Mouse (Mus musculus): Measurements from ENCODE around the gene Gp1bb.

Gene Gp1bb

DNA sequence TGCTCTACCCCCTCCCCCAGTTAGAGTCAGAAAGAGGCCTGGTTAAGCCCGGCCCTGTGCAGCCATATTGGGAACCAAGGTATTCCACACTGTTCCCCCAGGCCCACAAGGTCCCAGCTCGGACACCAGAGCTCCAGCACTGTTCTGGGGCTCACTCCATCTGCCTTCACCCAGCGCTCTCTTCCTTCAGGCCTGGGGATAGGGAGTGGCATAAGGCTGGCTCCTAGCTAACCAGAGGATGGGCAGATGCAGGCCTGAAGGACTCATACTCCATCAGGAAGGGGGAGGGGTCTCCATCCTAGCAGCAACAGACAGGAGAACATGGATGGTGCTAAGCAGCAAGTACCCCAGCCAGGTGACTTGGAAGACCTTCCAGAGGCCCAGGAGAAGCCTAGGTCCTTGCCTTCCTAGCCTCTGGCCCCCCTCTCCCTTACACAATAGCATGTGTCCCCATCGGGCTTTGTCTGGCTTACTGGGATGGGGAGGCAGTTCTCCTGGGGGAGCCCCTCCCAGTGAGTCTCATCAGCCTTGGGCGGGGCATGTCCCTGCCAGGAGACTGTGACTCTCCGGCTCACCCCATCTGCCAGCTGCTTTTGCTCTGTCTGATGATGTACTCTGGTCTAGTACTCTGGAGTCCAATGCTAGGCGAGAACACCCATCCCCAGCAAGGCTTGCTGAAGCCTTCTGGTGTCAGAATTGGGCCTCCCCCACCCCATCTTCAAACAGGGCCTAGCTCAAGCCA, 6.2 kb upstream of the Gp1bb start:
- DNase-seq: no peak

DNA sequence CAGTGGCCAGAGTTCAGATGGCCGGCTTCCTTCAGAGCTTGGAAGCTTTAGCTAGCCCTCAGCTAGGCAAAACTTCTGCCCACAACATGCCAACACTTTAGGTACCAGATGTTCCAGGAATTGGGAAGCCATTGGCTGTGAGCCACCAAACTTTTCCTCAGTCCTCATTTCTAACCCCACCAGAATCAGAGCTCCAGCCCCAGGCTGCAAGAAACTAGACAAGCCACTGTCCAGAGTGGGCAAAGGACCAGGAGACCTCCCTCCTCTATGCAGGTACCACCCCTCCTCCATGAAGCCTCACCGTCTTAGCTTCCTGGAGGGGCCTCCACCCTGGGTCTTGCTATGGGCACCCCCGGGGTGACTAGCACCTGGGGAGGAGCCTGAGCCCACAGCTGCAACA, 5.0 kb upstream of the Gp1bb start:
- DNase-seq: no peak

DNA sequence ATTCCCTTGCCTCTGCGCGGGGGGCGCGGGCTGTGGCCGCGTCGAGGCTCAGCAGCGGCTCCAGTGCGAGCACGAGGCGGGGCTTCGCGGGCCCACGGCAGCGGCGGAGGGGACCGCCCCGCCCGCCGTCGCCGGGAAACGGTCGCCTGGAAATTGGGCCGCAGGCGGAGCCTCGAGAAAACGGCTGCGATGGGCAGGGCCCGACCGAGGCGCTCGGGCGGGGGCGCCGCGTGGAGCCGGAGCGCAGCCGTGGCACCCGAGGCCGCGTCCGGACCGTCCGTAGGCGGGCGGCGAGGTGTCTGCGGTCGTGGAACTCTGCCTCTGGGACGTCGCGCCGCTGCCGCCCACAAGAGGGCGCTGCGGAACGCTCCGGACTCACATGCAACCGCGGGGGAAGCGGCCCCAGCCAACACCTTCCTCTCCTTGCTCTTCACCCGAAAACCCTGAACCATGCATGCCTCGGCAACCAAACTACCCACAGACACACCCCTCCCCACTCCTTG, 4.2 kb upstream of the Gp1bb start, which contains the start of gene Gm49601:
Gene Gm49601 (minus strand): TSS at position 52 of the 503 bp plus-strand sequence.
- DNase-seq: peak; percentile 79 to 88

DNA sequence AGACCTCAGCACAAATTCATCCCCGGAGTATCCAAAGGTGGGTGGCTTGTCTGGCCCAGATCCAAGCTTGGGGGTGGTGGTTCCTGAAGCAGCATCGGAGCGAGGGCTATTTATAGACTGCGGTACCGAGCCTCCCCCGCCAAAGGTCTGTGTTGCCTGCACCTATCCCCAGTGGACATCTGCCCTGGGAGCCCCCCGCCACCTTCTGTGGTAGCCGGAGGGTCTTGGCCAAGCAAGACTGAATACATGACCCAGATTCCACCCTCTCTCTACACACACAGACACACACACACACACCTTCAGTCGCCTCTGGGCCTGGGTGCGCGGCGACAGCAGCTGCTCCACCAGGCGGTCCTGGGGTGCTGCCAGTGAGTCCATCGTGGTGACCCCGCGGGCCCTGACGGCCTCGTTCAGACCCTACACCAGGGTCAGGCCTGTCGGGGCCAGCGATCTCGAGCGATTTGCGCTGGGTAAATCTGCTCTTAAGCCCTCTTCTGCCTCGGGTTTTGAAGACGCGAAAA, 3.6 kb upstream of the Gp1bb start:
- peak in 1 of 2 experiments; percentile 37 for DNase-seq

DNA sequence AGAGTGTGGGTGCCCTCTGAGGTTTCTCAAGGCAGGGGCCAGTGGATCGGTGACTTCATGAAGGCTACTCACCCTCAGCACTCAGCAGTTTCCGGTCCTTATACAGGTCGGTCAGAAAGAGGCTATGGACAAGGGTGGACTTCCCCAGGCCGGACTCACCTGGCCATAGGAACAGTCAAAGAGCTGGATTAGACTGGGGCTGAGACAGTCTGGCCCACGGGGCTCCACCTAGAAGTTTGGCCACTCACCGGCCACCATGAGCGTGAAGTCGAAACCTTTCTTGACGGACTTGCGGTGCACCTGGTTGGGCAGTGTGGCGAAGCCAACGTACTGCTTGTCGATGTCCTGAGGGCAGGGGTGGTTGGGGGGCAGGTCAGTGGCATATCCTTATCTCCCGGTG, 2.9 kb upstream of the Gp1bb start:
- no peak for DNase-seq

DNA sequence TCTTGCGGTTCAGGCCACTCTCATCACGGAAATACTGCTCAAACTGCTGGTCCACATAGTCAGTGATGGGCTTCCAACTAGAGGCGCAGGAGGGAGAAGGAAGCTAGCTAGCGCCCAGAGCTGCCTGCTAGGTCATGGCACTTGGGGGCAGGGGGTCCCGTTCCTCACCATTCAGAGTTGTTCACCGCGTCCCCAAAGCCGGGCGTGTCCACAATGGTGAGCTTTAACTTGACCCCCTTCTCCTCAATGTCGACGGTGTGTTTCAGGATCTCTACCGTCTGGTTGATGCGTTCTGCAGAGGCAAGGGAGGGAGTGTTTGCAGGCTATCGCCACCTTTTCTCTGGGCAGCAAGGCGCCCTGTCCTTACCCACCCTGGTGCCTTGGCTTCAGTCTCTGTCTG, 2.4 kb upstream of the Gp1bb start:
- DNase-seq: no peak

DNA sequence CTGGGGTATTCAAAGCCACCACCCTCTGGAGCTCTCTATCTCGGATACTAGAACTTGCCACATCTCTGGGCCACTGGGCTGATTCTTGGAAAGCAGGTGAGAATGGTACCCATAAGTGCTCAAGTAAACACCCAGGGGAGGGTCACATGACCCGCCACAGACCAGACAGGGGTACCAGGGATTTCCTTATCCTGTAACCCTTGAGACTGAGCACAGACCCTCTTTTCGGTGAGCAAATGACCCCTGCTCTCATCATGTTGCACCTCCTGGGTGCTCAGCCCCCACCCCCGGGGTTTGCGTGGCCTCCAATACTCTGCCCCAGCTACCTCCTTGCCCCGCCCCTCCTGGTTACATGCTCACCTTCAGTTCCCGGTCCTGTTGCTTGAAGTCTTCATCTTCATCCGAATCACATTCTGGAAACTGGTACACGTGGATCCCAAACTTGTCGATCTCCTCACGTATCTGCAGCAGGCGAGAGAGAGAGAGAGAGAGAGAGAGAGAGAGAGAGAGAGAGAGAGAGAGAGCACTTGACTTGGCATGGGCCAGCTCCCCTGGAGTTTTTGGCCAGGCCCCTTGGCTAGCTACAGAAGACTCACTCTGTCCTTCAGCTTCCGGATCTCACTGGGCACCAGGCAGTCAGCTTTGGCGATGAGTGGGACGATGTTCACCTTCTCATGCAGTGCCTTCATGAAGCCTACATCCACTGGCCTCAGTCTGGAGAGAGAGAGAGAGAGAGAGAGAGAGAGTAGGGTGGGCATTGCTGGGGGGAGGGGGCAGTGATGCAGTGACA, 1.7 kb upstream of the Gp1bb start:
- DNase-seq: no peak

DNA sequence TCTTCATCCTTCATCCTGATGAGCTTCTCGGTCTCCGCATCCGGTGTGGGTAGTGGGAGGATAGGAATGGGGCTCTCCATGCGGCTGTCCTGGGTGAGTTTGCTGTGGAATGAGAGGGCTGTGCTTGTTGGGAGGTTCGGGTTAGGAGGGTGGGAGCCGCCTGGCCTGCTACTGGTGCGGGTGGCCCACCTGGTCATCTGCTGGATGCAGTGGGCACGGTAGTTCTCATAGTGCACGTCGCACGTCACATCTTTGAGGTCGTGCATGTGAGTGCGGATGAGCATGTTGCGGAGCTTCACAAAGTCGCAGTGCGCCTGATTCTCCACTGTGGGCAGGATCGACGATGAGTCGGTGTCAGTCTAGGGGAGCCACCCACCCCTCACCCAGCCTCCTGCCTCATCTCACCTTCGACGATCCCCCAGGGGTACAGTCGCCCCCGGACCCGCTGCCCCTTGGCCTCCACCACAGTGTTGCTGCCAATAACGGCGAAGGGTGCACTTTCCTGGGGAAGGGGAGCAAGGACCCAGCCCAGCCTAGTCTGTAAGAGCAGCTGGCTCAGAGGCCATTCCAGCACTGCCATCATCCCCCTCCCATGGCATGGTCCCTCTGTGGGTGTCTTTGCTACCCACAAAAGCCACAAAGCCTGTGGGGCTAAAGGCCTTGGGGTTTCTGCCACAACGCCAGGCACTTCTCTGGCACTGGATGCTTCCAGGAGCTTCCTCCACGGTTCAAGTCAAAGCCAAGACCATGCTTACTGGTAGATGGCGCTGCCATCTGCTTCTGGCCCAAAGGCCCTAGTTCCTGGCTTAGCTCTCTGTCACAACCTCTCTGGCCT, 930 bp upstream of the Gp1bb start:
- no peak for DNase-seq

DNA sequence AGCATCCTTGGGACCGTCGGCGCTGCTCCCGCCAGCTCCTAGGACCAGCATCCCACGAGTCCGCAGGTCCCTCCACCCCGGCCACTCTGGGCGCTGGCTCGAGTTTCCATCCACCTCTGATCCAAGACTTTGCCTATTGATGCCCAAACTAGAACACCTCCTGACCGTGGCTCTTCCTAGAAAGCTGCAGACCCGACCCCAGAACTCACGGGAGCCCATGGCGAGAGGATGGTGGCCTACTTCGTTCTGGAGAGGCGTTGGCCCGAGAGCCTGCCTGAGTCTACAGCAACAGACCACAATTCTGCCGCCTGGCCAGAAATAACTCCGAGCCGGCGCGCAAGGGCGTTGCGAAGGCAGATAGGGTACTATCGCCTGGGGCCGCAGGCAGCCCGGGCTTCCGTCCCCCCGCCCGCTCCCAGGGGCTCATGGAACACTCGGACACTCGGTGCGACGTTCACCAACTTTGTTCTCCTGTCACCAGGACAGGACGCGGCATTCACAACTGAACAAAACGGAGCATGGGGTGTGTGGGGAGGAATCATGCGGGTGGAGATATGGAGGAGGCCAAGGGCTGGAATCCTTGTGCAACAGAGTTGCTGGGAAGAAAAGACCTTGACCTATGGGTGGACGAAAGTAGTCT, 721 bp downstream of the Gp1bb start:
- DNase-seq: no peak

DNA sequence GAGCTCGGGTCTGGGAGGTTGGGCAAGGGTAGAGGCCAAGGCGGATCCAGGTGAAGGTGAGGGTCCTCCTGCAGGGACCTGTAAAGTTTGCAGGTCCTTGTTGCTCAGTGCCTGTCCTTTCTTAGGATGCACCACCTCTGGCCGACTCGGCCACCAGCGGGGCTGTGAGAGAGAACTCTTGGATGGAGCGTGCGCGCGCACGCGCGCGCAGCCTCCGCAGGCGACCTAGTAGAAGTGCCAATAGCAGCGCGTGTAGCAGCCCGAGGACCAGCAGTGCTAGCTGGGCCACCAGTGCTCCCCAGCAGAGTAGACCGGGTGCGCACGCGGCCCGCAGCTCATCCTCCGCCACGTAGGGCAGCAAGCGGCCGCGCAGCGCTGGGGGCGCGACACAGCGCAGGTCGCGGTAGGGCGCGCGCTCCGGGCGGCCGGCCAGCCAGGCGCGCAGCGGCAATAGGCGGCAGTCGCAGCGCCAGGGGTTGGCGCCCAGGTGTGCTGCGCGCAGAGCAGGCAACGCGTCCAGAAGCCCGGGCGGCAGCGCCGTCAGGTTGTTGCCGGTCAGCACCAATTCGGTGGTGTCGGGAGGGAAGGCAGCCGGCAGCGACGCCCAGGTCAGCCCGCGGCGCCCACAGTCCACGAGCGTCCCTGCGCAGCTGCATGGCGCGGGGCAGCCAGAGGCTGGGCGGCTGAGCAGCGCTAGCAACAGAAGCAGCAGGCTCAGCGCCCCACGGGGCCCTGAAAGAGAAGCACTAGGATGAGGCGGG, 1.4 kb downstream of the Gp1bb start:
- peak; percentile 8 to 40 for DNase-seq

DNA sequence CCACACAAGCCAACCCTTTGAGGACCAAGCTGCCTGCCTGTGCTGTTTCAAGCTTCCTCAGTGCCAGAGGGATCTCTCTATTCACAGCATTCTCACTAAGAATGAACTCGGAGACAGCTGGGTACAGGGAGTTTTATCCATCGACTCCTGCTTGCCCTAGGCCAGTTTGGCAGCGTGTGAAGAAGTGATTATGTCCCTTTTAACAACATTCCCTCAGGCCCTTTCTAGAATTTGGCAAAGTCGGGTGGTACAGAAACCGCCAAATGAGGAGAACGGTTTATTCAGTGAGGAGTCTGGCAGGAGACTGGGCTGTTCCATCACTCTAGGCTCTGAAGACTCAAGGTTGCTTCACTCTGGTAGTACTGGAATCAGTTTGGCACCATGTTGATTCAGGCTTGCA, 2.0 kb downstream of the Gp1bb start:
- no peak for DNase-seq

DNA sequence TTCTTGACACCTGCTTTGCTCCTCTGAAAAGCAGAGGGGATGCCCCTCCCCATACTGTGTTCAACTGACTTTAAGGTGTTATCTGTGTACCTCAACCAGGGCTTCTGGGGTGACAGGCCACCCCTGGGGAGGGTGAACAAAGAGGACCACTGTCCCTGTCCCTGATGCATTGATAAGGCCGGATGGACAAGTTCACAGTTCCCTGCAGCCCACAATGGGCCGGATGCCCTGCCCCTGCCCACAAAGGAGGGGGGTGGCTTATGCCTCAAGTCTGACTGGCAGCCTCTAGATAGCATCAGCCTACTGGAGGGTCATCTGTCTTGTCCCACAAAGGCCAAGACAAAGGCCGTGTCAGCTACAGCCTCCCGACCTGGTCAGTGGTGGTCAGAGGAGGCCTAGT, 3.1 kb downstream of the Gp1bb start:
- DNase-seq: no peak

DNA sequence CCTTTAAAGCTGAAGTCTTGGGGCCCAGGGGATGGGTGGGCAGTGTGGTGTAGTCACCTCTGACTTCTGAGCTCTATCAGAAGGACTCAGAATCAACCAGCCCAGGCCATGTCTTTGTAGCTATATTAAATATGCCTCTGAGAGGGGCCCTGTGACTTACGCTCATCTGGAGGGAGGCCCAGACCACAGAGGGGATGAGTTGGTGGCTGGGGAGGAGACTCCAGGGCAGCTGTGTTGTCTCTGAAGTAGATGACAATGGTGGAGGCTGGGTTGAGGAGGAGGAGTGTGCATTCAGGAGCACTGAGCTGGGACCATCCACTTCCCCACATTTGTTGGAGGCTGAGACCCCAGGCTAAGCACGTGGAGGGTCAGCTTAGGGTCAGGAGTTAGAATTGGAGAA, 3.9 kb downstream of the Gp1bb start:
- no peak for DNase-seq

DNA sequence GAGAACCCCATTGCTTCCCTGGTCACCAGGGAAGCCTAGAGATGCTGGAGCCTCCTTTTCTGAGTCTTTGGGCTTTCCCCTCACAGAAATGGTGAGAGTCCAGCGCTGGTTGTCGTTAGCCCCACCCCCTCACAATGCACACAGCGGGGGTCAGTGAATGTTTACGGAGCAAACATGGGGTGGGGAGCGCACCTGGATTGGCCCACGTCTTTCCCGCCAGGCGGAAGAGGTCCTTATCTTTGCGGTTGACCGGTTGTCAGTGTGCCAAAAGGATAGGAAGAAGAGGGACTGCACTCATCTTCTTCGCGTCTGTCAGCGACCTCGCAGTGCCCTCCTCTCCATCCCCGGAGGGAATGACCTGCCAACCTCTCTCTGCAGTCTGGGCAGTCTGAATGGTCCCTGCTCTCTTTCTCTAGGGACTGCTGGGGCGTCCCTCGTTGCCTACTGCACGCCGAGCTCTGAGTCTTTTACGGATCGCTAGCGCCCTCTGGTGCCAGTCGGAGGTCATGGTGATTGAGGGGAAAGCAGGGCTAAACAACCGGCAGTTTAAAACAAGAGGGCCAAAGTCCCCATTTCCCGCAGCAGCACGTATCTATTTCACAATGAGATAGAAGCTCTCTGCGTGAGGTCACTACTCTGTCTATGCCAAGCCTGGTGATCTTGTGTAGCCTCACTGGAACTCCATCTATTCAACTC, 4.7 kb downstream of the Gp1bb start:
- peak; percentile 81 to 93 for DNase-seq

DNA sequence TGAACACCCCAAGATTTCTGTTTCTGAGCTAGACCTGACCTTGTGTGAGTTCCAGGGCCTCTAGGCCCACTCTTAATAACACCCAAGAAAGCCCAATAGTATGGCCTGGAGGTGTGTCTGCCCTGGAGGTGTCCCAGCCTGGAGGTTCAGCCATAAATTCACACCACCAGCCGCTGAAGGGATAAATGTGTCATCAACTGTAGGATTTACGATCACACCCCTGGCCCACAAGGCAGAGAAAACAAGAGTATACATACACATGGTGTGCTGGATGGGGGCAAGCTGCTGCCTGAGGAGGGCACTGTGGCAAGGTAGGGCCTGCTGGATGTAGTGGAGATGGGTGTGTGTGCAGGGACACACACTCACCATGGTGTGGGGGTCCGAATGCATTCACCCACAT, 8.9 kb downstream of the Gp1bb start:
- DNase-seq: no peak

DNA sequence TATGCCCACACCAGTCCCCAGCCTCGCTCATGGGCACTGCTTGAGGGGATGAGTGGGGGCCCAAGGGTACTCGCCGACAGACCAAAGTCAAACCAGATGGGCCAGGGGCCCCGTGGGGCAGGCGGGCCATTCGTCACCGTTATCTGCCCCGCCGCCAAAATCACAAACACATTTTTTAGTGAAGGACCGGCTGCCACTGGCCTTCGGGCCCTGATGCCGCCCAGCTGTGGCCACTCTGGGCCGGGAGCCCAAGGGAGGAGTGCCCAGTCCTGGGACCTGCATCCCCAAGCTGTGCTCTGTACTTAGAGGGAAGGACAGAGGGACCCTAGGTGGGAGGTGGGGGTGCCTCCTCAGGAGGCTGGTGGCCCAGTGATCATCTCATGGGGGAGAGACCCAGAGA, 10.5 kb downstream of the Gp1bb start:
- DNase-seq: no peak

DNA sequence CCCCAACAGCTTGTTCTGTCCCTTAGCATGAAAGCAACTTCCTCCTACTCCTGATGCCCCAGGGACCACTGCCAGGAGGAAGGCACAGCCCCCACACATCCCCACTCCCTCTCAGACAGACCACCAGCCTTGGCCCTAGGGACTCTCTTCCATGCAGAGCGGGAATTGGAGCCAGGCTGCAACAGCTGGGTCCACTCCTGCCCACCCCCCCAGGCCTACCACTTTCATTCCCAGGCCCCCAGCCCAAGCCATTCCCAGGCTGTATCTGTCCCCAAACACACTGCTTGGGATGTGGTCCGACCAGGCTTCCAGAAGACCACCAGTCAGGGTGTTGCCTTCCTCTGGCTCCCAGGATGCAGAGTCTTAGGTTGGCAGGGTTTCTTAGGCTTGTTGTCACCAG, 13.1 kb downstream of the Gp1bb start:
- DNase-seq: no peak

DNA sequence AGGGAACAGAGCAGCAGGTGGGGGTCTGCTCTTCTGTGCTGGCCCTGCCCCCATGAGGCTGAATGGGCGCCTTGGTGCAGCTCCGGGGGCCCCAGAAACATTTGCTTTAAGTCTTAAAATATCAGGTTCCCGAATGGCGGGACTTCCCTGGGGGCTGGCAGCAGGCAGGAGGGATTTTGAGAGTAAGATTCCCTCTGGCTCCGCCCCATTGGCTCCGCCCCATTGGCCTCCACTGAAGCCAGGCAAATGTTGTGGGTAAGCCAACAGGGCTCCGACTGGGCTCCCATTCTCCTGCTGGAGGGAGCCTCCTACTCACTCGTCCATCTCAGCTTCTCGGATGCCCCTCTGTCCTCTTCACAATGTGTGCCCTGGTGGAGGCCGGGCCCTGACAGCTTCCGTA, 14.0 kb downstream of the Gp1bb start:
- peak in 1 of 2 experiments; percentile 42 for DNase-seq

DNA sequence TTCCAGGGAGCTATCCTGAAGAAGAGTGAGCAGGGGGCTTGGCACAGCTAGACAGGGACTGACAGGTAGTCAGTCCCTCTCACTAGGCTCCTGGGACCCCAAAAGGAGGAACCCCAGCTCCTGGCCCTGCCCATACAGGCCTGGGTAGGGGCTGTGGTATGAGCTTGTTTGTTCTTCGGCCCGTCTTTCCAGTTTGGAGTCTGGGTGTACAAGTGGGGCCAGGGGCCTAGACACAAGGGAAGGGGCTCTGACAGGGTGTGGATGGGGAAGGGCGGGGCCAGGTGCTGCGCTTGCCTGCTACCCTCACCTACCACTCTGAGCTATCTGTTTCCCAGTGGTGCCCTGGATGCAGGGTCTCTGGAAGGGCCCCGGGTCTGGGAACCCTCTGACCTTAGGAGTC, 16.5 kb downstream of the Gp1bb start:
- no peak for DNase-seq

DNA sequence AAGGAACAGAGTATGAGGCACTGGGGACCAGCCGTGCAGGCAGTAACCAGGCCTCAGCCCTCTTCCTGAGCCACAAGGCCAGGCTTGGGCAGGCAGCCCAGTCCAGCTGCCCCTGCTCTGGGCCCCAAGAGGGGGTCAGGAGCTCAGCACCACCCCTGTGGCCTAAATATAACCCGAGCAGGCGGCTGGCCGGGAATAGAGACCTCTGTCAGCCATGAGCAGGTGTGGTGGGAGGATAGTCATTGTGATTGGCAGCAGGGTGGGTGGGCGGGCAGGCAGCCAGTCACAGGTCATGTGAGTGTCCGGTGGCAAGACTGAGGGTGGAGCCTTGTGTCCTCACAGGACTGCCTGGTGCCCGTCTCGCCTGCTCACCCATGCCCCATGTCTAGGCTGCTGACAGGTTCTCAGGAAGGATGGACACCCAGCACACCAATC, 17.9 kb downstream of the Gp1bb start:
- DNase-seq: peak; percentile 54 to 68

DNA sequence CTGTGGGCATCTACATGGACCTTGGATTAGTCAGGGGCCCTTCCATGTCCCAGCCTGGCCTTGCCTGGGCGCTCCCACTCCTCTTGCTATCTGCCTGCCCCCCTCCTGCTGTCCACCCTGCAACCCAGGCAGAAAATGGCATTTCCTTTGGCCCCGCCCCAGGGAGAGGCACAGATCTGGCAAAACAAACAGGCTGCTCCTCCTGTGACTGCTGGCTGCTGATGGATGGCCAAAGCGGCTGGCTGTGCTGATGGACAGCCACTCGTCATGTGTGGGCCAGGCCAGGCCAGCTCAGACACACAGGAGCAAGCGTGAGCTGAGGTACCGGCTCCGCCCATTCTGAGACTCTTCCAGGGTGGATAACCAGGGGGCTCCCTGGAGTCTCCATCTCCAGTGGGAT, 20.8 kb downstream of the Gp1bb start:
- no peak for DNase-seq
